Mouse (Mus musculus): ENCODE results near the gene Epm2a.

Gene Epm2a

GRCm38 (mm10) chr10:11429059-11429812 lies 86.0 kb downstream of the Epm2a start:
- no peak for DNase-seq (ENCODE audit: low spot score)

GRCm38 (mm10) chr10:11436961-11437360 lies 93.8 kb downstream of the Epm2a start:
- no peak for DNase-seq (ENCODE audit: low spot score)

GRCm38 (mm10) chr10:11438461-11438860 lies 95.3 kb downstream of the Epm2a start:
- DNase-seq (ENCODE audit: low spot score) = no peak

- DNase-seq (ENCODE audit: low spot score) = no peak
These were observed 96.1 kb downstream of the Epm2a start for GRCm38 (mm10) chr10:11439342-11439741.

GRCm38 (mm10) chr10:11449556-11450305 lies 106.5 kb downstream of the Epm2a start:
- peak; percentile 48 for DNase-seq (ENCODE audit: low spot score)

GRCm38 (mm10) chr10:11452537-11452936 lies 109.3 kb downstream of the Epm2a start:
- no peak for DNase-seq (ENCODE audit: low spot score)

GRCm38 (mm10) chr10:11457445-11457844 lies 114.2 kb downstream of the Epm2a start:
- DNase-seq (ENCODE audit: low spot score) = no peak

GRCm38 (mm10) chr10:11491956-11492355 lies 148.8 kb downstream of the Epm2a start:
- DNase-seq (ENCODE audit: low spot score) = peak; percentile 18

Measured in lung, postnatal 25 days (tissue).